Mouse (Mus musculus) monocyte, adult 5-6 weeks (primary cell): Measurements from ENCODE around the gene Gucd1. TPM values are rescaled to one million over a fixed set of nuclear protein-coding genes. Genes with fewer than 3 reads are reported as not detected.
"Not testable (repeated sequence)": the region's sequence is repeated elsewhere in the genome, so short reads cannot be mapped to it uniquely, and the experiment has no call there.

Source experiments
- ATAC-seq: fragments of 153-309, 156-312 bp; replicated peaks from 2 replicates; pipeline ENCODE4 v1.8.0; 2017; ENCODE audit warnings: mild to moderate bottlenecking; ENCODE audit not compliant: low TSS enrichment, insufficient number of reproducible peaks, severe bottlenecking, poor library complexity, low FRiP score
- total RNA-seq: library from RNA; stranded (forward); fragments of 200-1000, 200-491, 200-594 nt; gene quantifications from 3 replicates; pipeline ENCODE4 v1.2.3, GENCODE M21; 2017

Gene Gucd1
- total RNA-seq, 1 experiment from 2014 or later, result 66.8 TPM

DNA sequence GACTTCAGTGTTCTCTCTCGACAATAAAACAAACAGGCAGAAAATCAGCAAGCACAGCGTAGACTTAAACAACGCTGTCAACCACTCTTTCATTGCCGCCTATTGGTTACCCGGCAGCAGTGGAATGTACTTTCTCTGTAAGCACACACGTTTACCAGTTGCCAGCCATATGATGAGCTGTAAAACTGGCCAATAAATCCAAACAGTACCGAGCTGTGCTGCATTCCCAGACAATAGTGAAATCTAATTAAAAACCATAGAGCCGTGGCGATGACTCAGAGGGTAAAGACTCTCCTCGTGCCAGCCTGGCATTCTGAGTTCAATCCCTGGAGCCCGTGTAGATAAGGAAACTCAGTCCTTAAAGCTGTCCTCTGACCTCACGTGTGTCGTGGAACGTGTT is 30.7 kb upstream of the Gucd1 start:
- no peak for ATAC-seq

DNA sequence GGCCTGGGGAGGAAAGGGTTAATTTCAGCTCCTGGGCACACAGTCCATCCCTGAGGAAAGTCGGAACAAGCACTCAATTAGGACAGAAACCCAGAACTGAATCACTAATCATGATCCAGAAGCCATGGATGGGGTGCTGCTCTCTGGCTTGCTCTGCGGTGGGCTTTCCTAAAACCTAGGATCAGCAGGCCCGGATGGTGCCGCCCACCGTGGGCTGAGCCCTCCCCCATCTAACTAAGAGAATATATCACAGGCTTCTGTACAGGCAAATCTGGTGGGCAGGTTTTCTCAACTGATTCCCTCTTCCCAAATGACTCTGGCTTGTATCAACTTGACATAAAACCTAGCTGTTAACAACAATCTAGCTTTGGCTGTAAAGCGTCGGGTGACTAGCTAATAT is 30.1 kb upstream of the Gucd1 start:
- ATAC-seq, result no peak

DNA sequence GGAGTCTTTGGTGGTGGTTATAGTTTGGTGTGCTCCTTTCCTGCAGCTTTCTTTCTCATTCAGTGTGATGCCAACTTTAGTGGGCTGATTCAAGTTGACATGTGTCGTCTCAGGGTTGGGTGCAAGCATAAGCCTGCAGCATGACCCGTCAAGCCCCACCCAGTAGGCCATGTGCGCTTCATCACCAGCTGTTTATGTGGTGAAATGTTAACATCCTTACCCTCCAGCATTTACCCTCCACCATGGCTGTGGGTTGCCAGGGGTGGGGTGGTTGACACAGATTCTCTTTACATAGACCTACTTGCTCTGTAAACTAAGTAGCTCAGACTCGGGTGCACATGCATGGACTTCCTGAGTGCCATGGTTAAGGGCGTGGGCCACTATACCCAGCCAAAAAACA is 18.4 kb upstream of the Gucd1 start:
- no peak for ATAC-seq

- ATAC-seq, result no peak
Observed at GRCm38 (mm10) chr10:75535423-75535822, 17.7 kb upstream of the Gucd1 start.

GRCm38 (mm10) chr10:75534934-75535333 is 17.2 kb upstream of the Gucd1 start:
- ATAC-seq, result no peak

DNA sequence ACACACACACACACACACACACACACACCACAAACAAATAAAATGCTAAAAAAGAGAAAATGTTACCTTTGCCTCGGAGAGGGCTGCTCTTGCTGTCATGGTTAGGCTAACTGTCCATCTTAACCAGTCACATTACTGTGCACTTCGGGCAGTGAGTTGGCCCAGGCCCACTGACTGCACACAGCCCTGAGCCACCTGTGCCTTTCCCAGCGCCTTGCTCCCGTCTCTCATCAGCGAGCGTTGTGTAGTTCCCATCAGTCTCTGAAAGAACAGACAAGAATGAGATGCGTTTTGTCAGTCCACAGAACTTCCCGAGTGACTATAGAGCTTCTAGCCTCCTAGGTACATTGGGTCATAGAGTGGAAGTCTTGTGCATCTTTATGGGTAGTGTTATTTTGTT is 16.4 kb upstream of the Gucd1 start:
- ATAC-seq, result no peak

GRCm38 (mm10) chr10:75531532-75532090 is 13.8 kb upstream of the Gucd1 start:
- no peak for ATAC-seq

GRCm38 (mm10) chr10:75530322-75530721 is 12.6 kb upstream of the Gucd1 start:
- no peak for ATAC-seq

- not testable (repeated sequence) for ATAC-seq
Observed at GRCm38 (mm10) chr10:75525450-75525849, 7.7 kb upstream of the Gucd1 start.

- ATAC-seq, result no peak
Observed at GRCm38 (mm10) chr10:75521643-75522042, 3.9 kb upstream of the Gucd1 start.

GRCm38 (mm10) chr10:75520581-75520980 is 2.8 kb upstream of the Gucd1 start:
- ATAC-seq, result no peak

DNA sequence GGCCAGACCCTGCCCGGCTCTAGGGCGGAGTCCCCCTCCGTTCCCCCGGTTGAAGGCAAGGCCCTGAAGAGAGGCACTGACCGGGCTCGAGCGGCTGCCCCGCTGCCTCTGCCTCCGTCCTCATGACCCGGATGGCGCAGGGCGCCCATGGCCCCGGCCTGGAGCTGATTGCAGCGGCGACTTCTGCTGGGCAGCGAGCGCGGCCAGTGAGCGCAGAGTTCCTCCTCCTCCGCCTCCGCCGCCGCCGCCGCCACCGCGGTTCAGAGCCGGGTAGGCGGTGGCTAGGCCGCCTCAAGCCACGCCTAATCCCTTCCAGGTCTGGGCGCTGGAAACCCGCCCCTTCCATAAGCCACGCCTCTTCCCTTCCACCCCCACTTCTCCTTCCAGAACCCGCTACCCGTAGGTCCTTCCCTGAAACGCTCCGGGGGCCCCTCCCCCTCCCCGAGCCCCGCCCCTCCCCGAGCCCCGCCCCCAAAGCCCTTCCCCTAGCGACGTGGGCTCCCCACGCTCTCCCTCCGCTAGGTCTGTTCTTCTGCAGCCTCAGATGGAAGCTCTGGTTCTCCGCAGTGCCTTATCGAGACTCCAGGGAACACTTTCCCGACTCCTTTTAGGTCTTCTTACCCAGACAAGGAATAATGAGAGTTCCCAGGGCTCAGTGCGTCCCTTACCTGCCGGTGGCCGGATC is 557 bp downstream of the Gucd1 start, which contains the start of gene Snrpd3:
Snrpd3 (plus strand) TSS at position 479 of the 685 bp plus-strand sequence.
- peak; percentile 83 for ATAC-seq

DNA sequence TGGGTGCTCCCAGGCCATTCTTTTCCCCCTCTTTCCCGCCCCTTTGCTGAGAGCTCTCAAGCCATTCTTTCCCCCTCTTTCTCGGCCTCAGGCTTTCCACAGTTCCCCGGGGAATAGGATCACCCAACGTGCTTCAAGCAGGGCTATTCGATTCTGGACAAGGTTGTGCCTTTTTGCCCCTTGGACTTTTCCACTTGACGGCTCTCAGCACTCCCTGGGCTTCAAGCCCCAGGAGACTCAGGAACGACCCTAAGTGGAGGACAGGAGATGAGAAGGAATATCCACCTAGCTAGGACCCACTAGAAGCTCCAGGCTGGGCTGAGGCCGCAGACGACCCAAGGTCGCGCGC is 1.1 kb downstream of the Gucd1 start:
- ATAC-seq, result no peak

- no peak for ATAC-seq
Observed at GRCm38 (mm10) chr10:75516038-75516723, 1.6 kb downstream of the Gucd1 start.

GRCm38 (mm10) chr10:75515216-75516037 is 2.3 kb downstream of the Gucd1 start:
- no peak for ATAC-seq

GRCm38 (mm10) chr10:75514361-75514760 is 3.4 kb downstream of the Gucd1 start:
- no peak for ATAC-seq

DNA sequence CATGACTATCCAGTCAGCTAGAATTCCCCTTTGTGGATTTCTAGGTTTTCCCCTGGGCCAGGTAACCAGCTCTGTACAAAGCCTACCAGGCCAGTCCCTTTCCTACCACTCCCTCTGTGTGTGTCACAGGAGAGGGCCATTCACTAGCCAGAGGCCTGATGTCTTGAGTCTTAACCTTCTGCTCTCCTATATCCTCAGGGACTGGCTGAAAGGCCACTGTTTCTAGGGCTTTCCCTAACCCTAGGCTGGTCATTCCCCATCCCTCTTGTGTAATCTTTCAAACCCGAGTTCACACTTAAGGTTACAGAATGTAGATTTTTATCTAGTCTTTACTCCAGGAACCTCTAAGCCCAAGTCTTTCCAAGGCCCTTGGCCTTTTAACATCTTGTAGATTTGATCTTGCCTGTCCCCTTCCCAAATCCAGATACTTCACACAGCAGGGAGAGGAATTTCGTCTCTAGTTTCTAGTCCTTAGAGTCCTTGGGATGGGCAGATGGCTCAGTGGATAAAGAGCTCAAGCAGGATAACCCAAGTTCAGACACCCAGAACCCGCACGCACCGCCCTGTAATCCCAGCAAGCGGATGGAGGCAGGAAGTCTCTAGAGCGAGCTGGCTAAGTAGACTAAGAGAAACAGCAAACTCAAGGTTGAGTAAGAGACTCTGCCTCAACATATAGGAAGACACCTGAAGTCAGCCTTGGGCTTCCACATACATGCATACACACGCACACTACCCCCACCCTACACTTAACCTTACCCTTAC is 4.3 kb downstream of the Gucd1 start:
- ATAC-seq, result no peak

GRCm38 (mm10) chr10:75512796-75513195 is 5.0 kb downstream of the Gucd1 start:
- no peak for ATAC-seq

- no peak for ATAC-seq
Observed at GRCm38 (mm10) chr10:75511897-75512296, 5.9 kb downstream of the Gucd1 start.
